Mouse (Mus musculus): ENCODE results near the gene Rasa3.

Gene Rasa3

DNA sequence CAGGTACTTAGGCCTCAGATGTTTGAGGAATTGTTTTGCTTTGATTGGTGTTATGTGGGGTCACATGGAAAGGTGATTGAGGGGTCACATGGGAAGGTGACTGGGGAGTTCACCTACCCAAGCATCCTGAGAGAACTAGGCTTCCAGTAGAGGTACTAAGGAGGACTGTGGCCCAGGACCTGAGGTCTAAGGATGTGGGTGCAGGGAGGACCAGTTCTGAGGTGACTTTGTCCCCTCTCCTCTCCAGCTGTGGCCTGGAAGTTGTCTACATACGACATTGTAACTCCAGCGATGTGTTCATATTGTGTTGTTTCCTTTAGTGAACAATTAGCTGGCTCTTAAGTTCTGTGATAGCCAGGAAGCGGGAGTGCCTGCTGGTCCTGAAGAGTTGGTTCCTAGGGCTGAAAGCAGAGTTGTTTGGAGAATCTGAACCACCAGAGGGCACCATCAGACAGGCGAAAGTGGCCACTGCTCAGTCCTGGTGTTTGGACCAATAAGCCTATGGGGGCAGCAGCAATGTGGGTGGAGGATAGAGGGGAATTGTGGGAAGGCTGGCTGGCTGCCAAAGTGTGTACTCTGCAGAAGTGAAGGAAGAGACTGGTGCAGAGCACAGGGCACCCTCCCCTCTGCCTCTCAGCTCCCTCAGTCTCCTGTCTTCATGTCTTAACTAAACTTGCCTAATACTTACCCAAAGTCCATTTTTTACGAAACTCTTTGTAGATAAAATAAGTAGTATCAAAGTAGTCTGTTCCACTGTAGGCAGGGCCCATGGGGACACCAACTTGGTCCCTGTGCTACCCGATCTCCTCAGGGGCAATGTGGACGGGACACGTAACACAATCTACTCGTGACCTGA lies 126.5 kb downstream of the Rasa3 start:
- DNase-seq (ENCODE audit: low spot score), result peak; percentile 88

DNA sequence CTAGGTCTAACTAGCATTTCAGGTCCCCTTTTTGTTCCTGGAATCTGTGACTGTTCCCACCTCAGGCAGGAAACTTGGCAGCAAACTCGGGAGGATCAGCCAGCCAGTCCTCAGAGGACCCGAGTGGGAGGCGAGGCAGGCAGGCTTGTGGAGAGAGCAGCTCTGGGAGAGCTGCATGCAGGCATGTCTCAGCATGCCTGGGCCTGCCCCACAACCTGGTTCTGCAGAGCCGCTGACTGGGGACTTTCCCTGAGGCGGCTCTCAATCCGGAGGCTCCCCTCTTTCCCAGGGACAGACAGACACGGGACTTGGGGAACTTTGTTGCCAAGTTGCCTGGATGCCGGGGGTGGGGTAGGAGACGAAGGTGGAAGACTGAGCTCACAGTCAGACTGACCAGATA lies 128.6 kb downstream of the Rasa3 start:
- DNase-seq (ENCODE audit: low spot score), result no peak

GRCm38 (mm10) chr8:13548235-13548634 lies 129.2 kb downstream of the Rasa3 start:
- peak; percentile 20 for DNase-seq (ENCODE audit: low spot score)

- no peak for DNase-seq (ENCODE audit: low spot score)
These were observed 131.0 kb downstream of the Rasa3 start for GRCm38 (mm10) chr8:13546421-13546820.

- no peak for DNase-seq (ENCODE audit: low spot score)
These were observed 135.9 kb downstream of the Rasa3 start for GRCm38 (mm10) chr8:13541526-13541925.

GRCm38 (mm10) chr8:13540122-13540521 lies 137.3 kb downstream of the Rasa3 start:
- DNase-seq (ENCODE audit: low spot score), result no peak

DNA sequence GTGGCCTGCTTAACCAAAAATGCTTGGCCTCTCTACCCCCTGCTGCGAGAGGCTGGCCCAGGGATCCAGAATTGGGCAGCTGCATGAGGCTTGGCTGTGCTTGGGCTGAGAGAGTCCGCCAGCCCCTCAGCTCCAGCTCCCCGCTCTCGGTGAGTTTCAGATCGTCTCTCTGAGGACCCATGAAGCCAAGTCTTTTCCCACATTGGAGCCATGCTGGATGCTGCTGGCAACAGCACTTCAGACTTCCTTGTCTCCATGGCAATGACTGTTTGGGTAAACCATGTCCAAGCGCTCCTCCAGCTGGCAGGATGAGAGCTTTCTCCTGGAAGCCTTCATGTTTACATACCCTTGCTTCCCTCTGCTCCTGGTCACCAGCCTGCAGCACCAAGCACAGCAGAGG lies 138.6 kb downstream of the Rasa3 start:
- DNase-seq (ENCODE audit: low spot score), result no peak

GRCm38 (mm10) chr8:13537102-13537501 lies 140.3 kb downstream of the Rasa3 start:
- no peak for DNase-seq (ENCODE audit: low spot score)

- DNase-seq (ENCODE audit: low spot score), result no peak
These were observed 144.3 kb downstream of the Rasa3 start for GRCm38 (mm10) chr8:13533123-13533522.

- DNase-seq (ENCODE audit: low spot score), result no peak
These were observed 145.7 kb downstream of the Rasa3 start for GRCm38 (mm10) chr8:13531602-13532171.

DNA sequence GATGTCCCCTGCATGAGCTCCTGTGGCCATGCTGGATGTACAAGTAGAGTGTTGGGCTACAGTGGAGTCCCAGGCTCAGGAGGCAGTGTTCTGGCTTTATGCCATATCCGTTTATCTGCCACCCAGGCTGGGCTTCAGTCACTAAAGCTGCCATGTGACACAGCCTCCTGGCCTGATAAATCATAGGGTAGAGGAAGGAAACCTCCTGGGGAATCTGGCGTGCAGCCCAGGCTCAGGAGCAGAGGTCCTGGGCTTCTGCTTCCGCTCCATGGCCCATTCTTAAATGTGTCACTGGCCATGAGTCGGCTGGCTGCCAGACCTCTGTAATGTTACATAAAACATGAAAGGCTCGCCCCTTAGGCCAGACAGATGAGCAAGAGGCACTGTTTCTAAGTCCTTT lies 146.5 kb downstream of the Rasa3 start:
- no peak for DNase-seq (ENCODE audit: low spot score)

DNA sequence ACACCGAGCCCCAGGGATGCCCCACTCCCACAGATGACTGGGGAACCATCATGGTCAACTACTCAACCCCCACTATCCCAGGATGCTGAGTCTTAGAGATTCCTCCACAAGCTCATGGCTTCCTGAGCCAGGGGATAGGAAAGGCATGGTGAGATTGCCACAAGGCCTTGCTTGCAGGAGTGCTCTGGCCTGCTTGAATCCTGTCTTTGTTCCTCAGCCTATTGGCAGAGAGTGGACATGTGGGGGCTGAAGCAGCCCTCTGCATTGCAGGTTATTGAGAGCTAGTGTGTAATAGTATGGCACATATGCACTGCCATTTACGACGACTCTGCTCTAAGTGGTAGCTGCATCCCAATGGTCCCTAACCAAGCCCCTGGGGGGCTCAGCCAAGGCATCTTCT lies 147.0 kb downstream of the Rasa3 start:
- DNase-seq (ENCODE audit: low spot score), result no peak

DNA sequence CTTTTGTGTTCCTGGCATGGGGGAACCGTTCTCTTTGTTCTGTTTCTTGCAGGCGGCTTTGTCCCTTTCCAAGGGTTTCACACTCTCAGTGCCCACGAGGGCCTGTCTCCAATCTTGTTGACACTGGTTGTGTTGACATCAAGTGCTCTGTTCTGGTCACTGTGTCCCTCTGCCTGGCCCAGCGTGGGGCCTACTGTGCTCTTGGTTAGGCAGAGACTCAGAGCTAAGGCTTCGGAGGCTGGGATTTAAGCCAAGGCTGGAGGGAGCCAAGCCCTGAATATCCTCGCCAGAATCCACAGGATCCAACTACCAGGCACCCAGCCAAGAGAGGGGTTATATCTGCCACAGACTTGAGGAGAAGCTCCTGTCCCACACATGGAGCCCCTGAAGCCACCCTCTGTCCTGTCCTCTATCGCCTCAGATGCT lies 147.5 kb downstream of the Rasa3 start:
- no peak for DNase-seq (ENCODE audit: low spot score)

DNA sequence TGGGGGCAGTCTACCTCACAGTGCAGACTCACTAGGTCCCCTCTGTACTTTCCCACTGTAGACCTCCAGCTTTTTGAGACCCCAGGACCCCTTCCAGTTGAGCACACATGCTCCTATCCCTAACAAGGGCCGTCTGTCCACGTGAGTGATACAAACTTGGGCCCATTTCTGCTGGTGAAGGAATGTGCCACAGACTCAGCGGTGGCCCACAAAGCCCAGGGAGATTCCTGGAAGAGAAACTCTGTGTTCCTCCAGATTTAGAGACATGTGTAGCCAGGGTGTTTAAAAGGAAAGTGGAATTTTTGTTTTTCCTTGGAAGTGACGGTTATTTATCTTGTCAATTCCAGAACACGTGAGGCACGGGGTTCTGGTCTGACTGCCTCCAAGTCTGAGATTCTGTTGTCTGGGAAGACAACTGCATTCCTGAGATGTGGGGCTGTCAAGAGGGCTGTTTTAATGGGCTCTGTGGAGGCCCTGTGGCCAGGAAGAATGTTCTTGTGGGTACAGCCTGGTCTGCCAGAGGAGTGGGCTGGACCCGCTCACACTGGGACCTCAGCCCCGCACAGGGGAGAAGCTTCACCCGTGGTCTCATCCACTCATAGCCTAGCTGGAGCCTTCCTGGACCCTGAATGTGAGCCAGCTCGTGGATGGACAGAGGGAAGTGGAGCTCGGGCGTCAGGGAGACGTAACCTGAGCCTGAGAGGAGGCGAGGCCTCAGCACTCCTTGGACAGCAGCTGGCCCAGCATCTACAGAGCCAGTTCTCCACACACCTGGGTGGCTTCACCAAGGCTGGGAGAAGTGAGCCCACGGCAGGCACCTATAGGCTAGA lies 148.2 kb downstream of the Rasa3 start:
- peak; percentile 34 for DNase-seq (ENCODE audit: low spot score)

DNA sequence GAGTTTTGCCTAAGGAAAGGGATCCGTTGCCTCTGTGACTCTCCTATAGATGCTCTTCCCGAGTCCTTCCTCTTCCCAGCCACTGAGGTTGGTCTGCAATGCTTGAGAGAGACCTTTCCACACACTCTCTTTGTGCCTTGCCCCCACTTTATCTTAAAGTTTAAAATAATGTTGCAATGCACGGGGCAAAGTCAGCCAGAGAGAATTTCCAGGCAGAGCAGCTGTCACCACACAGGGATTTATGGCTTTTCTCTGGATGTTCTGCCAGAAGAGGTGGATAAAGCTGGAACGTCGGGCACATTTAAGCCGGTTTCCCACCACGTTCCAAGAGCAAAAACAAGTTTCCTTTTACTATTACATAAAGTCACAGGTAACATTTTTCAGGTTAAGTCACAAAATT lies 156.0 kb downstream of the Rasa3 start:
- DNase-seq (ENCODE audit: low spot score), result no peak

GRCm38 (mm10) chr8:13520349-13520748 lies 157.1 kb downstream of the Rasa3 start:
- DNase-seq (ENCODE audit: low spot score), result no peak

DNA sequence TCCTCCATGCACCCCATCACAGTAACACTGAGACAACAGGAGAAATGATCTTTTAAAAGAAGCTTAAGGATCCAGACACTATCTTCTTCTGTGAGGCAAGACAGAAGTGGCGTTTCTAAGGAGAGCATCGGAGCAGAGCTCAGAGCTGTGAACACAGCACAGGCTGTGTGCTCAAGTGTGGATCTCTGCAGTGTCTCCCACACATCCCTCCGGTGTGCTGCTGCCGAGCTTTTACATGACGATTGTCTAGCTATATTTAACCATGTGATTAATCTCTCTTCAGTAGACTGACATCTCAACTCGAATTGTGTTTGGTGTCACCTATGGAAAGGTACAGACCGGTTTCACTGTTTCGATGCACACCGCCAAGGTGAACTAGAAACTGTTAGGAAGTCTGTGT lies 157.9 kb downstream of the Rasa3 start:
- no peak for DNase-seq (ENCODE audit: low spot score)

- DNase-seq (ENCODE audit: low spot score), result no peak
These were observed 160.1 kb downstream of the Rasa3 start for GRCm38 (mm10) chr8:13517284-13517781.

Measured in embryo, embryonic 10 days (tissue).